Mouse (Mus musculus) cerebellum, adult 11-12 months (tissue): Measurements from ENCODE around the gene Ankrd65.

Experiments used
- DNase-seq: peaks from one replicate; pipeline ENCODE4 v3.0.0; 2022

Gene Ankrd65

GRCm38 (mm10) chr4:155790021-155790489 lies at the start of gene Ankrd65:
Ankrd65 (plus strand) TSS chr4:155790439.
- DNase-seq, result no peak

GRCm38 (mm10) chr4:155740681-155741080 lies 49.6 kb upstream of the Ankrd65 start:
- peak; percentile 49 for DNase-seq

- DNase-seq, result no peak
Observed at GRCm38 (mm10) chr4:155742684-155743083, 47.6 kb upstream of the Ankrd65 start.

GRCm38 (mm10) chr4:155744474-155744873 lies 45.8 kb upstream of the Ankrd65 start:
- peak; percentile 70 for DNase-seq

- DNase-seq, result no peak
Observed at GRCm38 (mm10) chr4:155745136-155745535, 45.1 kb upstream of the Ankrd65 start.

GRCm38 (mm10) chr4:155746036-155746548 lies 44.1 kb upstream of the Ankrd65 start:
- peak; percentile 88 for DNase-seq

GRCm38 (mm10) chr4:155746575-155747490 lies 43.4 kb upstream of the Ankrd65 start:
- DNase-seq, result peak; percentile 76

GRCm38 (mm10) chr4:155757011-155757410 lies 33.2 kb upstream of the Ankrd65 start:
- no peak for DNase-seq

GRCm38 (mm10) chr4:155759862-155760612 lies 30.2 kb upstream of the Ankrd65 start:
- no peak for DNase-seq

- peak; percentile 96 for DNase-seq
Observed at GRCm38 (mm10) chr4:155760613-155761355, 29.5 kb upstream of the Ankrd65 start, which contains the start of gene Atad3a. Atad3a (minus strand) TSS chr4:155761093.

- peak; percentile 48 for DNase-seq
Observed at GRCm38 (mm10) chr4:155761356-155762099, 28.7 kb upstream of the Ankrd65 start.

GRCm38 (mm10) chr4:155762357-155762756 lies 27.9 kb upstream of the Ankrd65 start:
- DNase-seq, result no peak

GRCm38 (mm10) chr4:155769496-155769879 lies 20.8 kb upstream of the Ankrd65 start:
- peak; percentile 42 for DNase-seq

GRCm38 (mm10) chr4:155769880-155770512 lies 20.2 kb upstream of the Ankrd65 start:
- peak; percentile 93 for DNase-seq

GRCm38 (mm10) chr4:155770626-155771025 lies 19.6 kb upstream of the Ankrd65 start:
- DNase-seq, result no peak

GRCm38 (mm10) chr4:155771706-155772105 lies 18.5 kb upstream of the Ankrd65 start:
- no peak for DNase-seq

GRCm38 (mm10) chr4:155772786-155773185 lies 17.5 kb upstream of the Ankrd65 start:
- DNase-seq, result peak; percentile 64

- DNase-seq, result no peak
Observed at GRCm38 (mm10) chr4:155773335-155774078, 16.7 kb upstream of the Ankrd65 start.

GRCm38 (mm10) chr4:155774280-155774754 lies 15.9 kb upstream of the Ankrd65 start, which contains the start of gene Vwa1:
Vwa1 (minus strand) TSS chr4:155774698.
- peak; percentile 89 for DNase-seq
